Mouse (Mus musculus) right cerebral cortex, postnatal 25 days (tissue): ENCODE measurements around the gene Pcsk6.
"Not testable (repeated sequence)": the region's sequence is repeated elsewhere in the genome, so short reads cannot be mapped to it uniquely, and the experiment has no call there.

ENCODE experiments used
- DNase-seq: peaks from one replicate; pipeline ENCODE4 v3.0.0; 2022

Gene Pcsk6

GRCm38 (mm10) chr7:66003865-66004638 lies 142.5 kb downstream of the Pcsk6 start:
- DNase-seq: no peak

GRCm38 (mm10) chr7:66005066-66005465 lies 143.5 kb downstream of the Pcsk6 start:
- no peak for DNase-seq

GRCm38 (mm10) chr7:66008161-66008891 lies 146.8 kb downstream of the Pcsk6 start:
- DNase-seq: peak; percentile 38

- no peak for DNase-seq
Measured at GRCm38 (mm10) chr7:66008892-66009273, 147.3 kb downstream of the Pcsk6 start.

- DNase-seq: no peak
Measured at GRCm38 (mm10) chr7:66010518-66010917, 149.0 kb downstream of the Pcsk6 start.

GRCm38 (mm10) chr7:66027747-66028146 lies 166.2 kb downstream of the Pcsk6 start:
- DNase-seq: peak; percentile 21

- no peak for DNase-seq
Measured at GRCm38 (mm10) chr7:66028766-66029512, 167.4 kb downstream of the Pcsk6 start.

GRCm38 (mm10) chr7:66036809-66037208 lies 175.3 kb downstream of the Pcsk6 start:
- DNase-seq: no peak

- DNase-seq: no peak
Measured at GRCm38 (mm10) chr7:66038261-66038660, 176.7 kb downstream of the Pcsk6 start.

GRCm38 (mm10) chr7:66038730-66039129 lies 177.2 kb downstream of the Pcsk6 start:
- DNase-seq: no peak

GRCm38 (mm10) chr7:66040026-66040814 lies 178.7 kb downstream of the Pcsk6 start:
- no peak for DNase-seq

- DNase-seq: no peak
Measured at GRCm38 (mm10) chr7:66043552-66044459, 182.3 kb downstream of the Pcsk6 start, which contains the start of gene Gm45213. Gene Gm45213, plus strand, starts transcription at chr7:66043602.

- no peak for DNase-seq
Measured at GRCm38 (mm10) chr7:66044617-66045016, 183.1 kb downstream of the Pcsk6 start.

GRCm38 (mm10) chr7:66046921-66047918 lies 185.7 kb downstream of the Pcsk6 start:
- DNase-seq: no peak

- no peak for DNase-seq
Measured at GRCm38 (mm10) chr7:66047975-66048374, 186.4 kb downstream of the Pcsk6 start.

- DNase-seq: no peak
Measured at GRCm38 (mm10) chr7:66048446-66049230, 187.1 kb downstream of the Pcsk6 start.

GRCm38 (mm10) chr7:66053946-66054483 lies 192.5 kb downstream of the Pcsk6 start:
- no peak for DNase-seq

- not testable (repeated sequence) for DNase-seq
Measured at GRCm38 (mm10) chr7:66055356-66055755, 193.8 kb downstream of the Pcsk6 start.

GRCm38 (mm10) chr7:66058703-66059102 lies 197.2 kb downstream of the Pcsk6 start, which contains the start of gene Snrpa1:
Gene Snrpa1, plus strand, starts transcription at chr7:66059003.
- no peak for DNase-seq
